Mouse (Mus musculus): ENCODE measurements around the gene Gm7102. TPM values are rescaled to one million over a fixed set of nuclear protein-coding genes. Genes with fewer than 3 reads are reported as not detected.
A peak's percentile ranks its signal among the peaks of the same experiment; 100 is the strongest.

Gene Gm7102
- total RNA-seq, 2 experiments from 2014 or later: 0.25 TPM; not detected in 1

DNA sequence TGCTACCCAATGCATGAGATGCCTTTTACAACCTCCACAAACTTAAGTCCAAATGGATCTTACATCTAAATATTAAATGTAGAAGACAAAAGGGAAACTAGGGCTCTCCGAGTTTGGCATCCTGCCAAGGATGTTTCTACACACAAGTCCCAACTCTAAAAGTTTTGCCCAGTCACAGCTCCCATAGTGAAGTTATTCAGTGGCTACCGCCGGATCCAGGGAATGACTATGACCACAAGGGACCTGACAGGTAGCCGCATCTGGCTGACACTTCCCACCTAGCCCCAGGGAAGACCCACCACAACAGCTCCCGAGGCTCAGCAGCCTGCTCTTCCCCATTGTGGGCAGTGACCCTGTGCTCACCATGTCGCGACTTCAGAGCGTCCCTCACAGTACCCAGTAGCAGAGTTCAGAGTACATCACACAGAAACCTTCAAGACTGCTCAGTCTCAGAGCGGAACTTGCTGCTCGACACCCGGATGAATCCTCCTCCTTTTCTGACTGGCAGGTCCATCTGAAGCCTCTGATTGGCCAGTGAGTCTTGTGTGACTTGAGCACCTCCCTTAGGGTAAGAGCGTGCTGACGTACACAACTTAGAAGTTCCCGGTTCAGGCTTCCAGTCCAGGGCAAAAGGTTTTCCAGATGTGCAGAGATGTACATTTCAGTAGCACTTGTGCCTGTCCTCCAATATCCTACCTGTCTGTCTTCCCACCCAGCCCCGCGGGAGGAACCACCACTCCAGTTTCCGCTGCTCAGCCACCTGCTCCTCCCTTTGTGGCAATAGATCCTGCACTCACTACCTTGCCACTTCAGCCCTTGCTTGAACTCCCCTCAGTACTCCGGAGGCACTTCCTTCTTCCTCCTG lies 35.5 kb downstream of the Gm7102 start, which contains the start of gene Zfp950:
Gene Zfp950 (minus strand): TSS at position 499 of the 865 bp plus-strand sequence.
- peak within 1 kb of the TSS; percentile 66 for H3K27ac ChIP-seq
- TF ChIP-seq CTCF (IDR thresholded peaks at IDR 0.05): no peak
- intact Hi-C loops (cut with DNase I): loop anchor here (5.0 kb wide), 1 partner anchor 62 kb away; no protein-coding TSS in a partner anchor

DNA sequence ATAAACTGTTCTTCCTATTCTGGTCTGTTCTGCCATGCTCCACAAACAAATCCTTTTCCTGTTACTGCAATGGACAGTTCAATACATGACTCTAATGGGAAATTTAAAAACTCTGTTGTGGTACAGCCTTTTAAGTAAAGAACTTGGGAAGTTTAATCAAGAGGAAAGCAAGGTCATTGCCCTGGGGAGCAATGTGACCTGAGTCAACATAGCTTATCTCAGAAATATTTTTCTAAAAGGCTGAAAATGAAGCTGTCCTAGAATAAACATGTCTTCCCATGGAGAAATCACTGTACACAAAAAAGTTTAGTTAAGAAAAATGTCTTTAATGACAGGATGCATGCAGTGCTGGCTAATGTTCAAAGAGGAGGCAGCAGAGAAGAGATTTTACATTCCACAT lies 37.5 kb downstream of the Gm7102 start:
- TF ChIP-seq CTCF (IDR thresholded peaks at IDR 0.05): no peak
- DNase-seq (ENCODE audit: extremely low spot score in 1 of 2, low spot score in 2 of 2): no peak
- no peak overlapping the region for H3K4me3 ChIP-seq
- intact Hi-C loops (cut with DNase I): no loop called here
- no peak overlapping the region for H3K27ac ChIP-seq

More for the DNA sequence above, 35.5 kb downstream of the Gm7102 start, which contains the start of gene Zfp950:
- DNase-seq (ENCODE audit: extremely low spot score in 1 of 2, low spot score in 2 of 2): peak; percentile 70 to 83
- H3K4me3 ChIP-seq: peak within 1 kb of the TSS; percentile 67

DNA sequence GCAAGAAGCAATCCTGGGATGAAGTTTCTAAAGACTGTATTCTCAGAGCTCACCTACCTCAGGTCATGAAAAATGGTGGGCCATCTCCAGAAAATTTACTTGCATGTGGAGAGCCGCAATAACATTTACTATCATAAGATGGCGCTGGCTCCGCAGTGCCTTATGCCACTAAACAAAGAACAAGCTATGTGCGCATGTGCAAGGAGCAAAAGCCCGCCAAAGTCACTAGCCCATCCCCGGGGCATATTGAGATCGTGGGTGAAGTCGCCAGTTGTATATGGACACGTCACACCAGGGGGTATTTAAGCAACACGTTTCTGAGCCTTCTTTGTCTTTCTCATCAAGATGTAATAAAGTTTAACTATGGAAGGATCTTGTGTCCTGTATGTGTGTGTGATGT lies 45.0 kb downstream of the Gm7102 start:
- intact Hi-C loops (cut with DNase I): no loop called here

More for the DNA sequence above, 45.0 kb downstream of the Gm7102 start:
- DNase-seq (ENCODE audit: extremely low spot score in 1 of 2, low spot score in 2 of 2): no peak
- no peak overlapping the region for H3K4me3 ChIP-seq
- no peak overlapping the region for H3K27ac ChIP-seq
- no peak for TF ChIP-seq CTCF (IDR thresholded peaks at IDR 0.05)

Other genes with a start within 250 kb of the Gm7102 start
- 10 to 100 TPM; 36.5 to 42.5 TPM for gene Zfp950, start 35.5 kb downstream of the Gm7102 start, total RNA-seq (2021)
- gene Gm6020, start 7.6 kb upstream of the Gm7102 start, total RNA-seq (2021): not detected
- 10 to 100 TPM; 35.0 to 44.4 TPM for gene Csf2ra, start 52.1 kb upstream of the Gm7102 start, total RNA-seq (2021)
- gene Gm21060, start 120.8 kb upstream of the Gm7102 start, total RNA-seq (2021): not detected